Mouse (Mus musculus) CD8-positive naive resting alpha-beta T cell, adult 2 months (primary cell): ENCODE measurements around the gene Gm49450.
"Not testable (repeated sequence)": the region's sequence is repeated elsewhere in the genome, so short reads cannot be mapped to it uniquely, and the experiment has no call there.

Experiments used
- DNase-seq, 2 experiments: peaks; one replicate each; pipeline ENCODE4 v3.0.0; 2022; ENCODE audit warnings: low read depth in 2 of 2, low spot score in 2 of 2

The Gm49450 gene

GRCm38 (mm10) chr15:98985982-98986715 is 32.8 kb upstream of the Gm49450 start:
- DNase-seq: no peak

DNA sequence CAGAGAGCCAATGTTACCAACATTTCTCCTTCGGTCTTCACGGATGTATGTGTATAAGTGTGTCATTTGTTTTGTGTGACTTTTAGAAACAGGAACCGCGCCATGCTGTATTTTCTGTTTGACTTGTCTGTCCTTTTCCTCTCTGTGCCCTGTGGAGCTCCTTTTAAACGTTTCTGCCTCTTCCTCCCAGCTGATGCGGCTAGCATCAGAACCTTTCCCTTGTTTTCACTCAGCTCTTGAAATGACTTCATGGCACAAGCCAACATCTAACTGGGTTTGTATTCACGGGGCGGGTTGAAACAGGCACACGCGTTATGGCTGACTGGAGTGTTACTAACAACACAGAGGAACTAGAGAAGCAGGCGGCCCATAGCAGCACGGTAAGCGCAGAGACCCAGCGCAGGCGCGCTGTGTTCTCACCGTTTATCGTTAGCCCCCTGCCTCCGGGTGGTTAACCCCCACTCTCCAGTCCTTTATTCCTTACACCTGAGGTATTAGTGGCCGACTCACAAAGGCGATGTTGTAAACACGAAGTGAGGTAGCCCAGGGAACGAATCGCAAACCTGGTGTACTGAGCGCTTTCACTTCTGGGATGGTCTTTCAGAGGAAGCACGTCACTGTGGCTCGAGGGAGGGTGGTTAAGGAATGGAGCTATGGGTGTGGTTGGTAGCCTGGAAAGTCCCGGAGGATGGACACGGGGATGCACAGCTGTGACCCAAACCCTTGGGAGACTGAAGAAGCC is 32.1 kb upstream of the Gm49450 start:
- DNase-seq: peak; percentile 66 to 69

DNA sequence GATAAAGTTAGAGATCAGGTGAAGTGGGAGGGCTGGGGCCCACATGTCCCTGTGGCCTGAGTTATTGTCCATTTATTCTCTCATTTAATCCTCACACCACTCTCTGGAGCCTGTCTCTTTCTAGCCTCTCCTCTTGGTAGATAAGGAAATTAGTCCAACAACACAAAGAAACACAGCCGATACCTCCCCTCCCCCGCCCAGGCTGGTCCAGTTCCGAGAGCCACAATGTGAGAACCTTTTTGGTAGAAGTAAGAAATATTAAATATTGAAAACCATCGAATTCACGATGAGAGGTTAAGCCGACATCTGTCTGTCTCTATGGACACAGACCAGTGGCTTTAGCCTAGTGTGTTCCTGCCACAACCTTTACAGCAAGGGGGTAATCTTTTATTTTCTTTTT is 31.3 kb upstream of the Gm49450 start:
- no peak for DNase-seq

- no peak for DNase-seq
These were observed 30.2 kb upstream of the Gm49450 start for GRCm38 (mm10) chr15:98983431-98984081.

GRCm38 (mm10) chr15:98982100-98982499 is 28.7 kb upstream of the Gm49450 start:
- no peak for DNase-seq

- DNase-seq: no peak
These were observed 26.8 kb upstream of the Gm49450 start for GRCm38 (mm10) chr15:98980012-98980614.

DNA sequence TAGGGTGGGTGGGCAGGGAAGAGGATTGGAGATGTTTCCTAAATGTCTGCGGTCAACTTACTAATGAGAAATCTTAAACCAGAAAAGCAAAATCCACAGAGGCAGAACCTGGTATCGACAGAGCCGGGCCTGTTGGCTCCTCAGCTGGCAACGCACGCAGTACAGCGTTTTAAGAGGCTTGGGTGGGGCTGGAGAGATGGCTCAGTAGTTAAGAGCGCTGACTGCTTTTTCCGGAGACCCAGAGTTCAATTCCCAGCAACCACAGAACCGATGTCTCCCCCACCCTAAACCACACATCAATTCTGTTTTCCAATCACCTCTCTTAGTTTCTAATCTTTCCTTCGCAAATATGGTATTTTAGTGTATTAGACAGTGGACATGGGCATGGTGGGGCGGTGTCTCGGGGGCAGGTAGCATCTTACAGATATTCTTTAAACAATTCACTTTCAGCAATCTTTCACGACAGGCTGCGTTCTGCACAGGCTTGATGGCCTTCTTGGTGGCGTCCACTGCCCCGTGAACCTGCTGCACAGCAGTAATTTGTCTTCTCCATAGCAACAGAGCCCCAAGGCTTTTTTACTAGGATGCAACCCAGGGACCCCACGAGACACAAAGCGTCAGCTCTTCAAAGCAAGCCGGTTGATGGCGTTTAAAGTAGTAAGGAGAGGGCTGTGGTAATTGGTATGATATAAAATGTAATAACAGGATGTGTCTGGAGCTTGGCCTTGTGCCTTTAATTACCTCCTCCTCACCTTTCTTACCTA is 25.2 kb upstream of the Gm49450 start:
- DNase-seq: no peak

DNA sequence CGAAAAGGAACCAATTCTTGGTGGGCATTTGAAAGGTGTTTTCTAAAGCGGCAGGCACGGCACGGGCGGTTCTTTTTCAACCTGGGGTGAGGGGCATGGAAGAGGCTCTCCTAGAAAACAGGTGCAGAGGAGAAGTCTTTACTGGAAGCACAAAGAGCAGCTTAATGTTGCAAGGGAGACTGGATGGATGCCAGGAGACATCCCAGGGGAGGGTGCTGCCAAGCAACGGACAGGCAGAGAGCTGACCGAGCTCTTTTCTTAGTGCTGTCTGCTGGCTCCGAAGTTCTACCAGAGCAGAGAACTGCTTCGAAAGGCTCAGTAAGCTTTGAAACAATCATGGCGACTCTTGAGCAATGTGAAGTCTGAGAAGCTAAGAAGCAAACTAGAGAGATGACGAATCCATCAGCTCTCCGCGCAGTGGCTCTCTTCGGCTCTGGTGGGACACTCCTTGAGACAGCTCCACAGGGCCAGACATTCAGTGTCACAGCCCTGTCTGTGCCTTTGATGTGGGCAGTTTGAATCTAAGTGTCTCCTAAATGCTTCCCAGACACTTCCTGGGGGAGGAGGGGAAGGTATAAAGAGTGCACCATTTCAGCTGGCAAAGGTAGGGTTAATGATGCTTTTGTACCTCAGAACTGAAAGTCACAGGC is 24.5 kb upstream of the Gm49450 start:
- DNase-seq: no peak

DNA sequence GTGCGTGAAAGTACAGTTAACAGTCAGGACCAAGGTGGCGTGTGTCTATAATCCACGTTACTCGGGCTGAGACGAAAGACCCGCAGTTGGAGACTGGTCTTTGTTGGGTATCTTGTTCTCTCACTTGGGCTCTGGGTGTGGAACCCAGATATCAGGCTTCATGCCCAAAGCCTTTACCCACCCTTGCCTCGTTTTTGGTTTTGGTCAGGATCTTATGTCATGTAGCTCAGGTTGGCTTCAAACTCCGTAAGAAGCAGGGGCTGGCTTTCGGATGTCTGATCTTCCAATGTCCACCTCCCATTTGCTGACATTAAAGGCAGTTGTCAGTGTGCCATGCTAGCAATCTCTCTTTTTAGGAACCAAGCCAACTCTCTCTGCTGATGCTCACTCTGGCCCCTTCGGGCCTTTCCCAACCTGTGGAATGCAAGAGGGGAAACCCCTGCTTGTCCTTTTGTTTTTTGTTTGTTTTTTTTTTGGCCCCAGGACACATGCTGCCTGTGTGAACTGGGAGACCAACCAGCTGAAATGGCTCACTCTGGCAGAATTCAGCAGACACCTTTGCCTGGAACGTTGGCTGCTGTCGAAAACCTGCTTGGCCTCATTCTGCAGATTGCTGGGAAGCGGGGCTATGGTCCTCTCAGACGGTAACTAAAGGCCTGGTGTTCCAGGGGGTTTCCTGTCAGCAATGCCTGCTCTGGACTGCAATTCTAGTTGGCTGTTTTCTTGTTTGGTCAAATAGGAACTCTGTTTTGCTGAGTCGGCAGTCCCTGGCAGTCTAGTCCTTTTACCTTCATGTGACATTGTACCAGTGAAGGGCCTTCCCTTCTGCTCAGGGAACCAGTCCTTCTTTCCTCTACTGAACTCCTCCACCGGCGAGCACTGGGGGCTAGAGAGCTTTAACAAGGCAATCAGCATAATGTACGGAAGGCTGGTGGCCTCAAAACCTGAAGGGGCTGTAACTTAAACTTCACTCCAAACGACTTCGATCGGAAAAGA is 23.7 kb upstream of the Gm49450 start:
- DNase-seq: no peak

- no peak for DNase-seq
These were observed 19.8 kb upstream of the Gm49450 start for GRCm38 (mm10) chr15:98973015-98973614.

GRCm38 (mm10) chr15:98971576-98972320 is 18.4 kb upstream of the Gm49450 start:
- DNase-seq: not testable (repeated sequence)

- DNase-seq: no peak
These were observed 17.8 kb upstream of the Gm49450 start for GRCm38 (mm10) chr15:98971111-98971510.

- DNase-seq: no peak
These were observed 16.2 kb upstream of the Gm49450 start for GRCm38 (mm10) chr15:98969372-98970101.

- no peak for DNase-seq
These were observed 15.5 kb upstream of the Gm49450 start for GRCm38 (mm10) chr15:98968701-98969371.

DNA sequence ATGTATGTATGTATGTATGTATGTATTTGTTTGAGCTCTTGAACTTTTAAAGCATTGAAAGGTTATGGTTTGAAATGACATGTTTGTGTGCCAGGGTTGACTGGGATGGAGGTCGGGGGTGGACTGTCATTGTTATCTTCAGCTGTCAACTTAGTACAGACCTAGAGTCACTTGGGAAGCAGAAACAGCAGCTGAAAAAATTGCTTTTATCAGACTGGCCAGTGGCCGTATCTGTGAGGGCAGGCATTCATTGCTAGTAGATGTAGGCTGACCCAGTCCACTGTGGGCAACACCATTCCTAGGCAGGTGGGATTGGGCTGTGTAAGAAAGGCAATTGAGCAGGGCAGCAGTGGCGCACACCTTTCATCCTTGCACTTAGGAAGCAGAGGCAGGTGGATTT is 6.2 kb upstream of the Gm49450 start:
- no peak for DNase-seq

DNA sequence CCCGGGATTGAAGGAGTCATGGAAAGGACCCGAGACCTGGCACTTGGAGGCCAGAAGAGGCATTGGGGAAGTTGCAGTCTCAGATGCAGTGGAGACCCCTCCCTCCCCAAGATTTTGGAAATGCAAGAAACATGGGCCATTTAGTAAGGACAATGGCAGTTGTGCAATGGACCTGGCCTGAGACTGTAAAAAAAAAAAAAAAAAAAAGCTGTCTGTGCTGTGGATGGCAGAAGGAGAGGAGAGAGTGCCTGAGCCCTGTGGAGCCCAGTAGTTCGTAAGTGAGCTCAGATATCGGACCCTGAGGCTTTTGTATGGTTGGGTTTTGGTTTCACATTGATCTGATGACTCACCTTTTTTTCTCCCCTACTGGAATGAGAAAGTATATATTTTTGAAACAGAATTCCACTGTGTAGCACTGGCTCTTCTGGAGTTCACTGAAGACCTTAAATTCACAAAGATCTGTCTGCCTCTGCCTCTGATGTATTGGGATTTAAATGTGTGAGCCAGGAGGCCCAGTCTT is 5.6 kb upstream of the Gm49450 start:
- no peak for DNase-seq

DNA sequence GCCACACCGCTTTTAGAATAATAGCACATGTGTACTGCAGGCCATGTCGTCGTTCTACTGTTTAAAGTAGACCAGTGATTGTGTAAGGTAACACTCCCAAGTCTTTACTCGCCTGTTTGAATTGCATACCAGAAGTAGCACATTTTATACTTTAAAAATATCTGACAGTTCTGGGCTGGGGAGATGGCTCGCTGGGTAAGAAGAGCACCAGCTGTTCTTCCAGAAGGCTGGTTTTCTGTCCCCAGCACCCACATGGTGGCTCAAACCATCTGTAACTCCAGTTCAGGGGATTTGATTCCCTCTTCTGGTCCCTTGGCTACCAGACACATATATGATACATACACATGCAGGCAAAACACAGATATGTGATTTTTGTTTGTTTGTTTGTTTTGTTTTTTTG is 4.1 kb upstream of the Gm49450 start:
- DNase-seq: no peak
